Mouse (Mus musculus): ENCODE measurements around the gene Klc2. TPM values are rescaled to one million over a fixed set of nuclear protein-coding genes. Genes with fewer than 3 reads are reported as not detected.

Klc2 gene
- polyA plus RNA-seq, 1 experiment, result 0.52 TPM

GRCm38 (mm10) chr19:5108271-5108575, 10.1 kb downstream of the Klc2 start:
- TF ChIP-seq GATA1 (IDR thresholded peaks at IDR 0.05; ENCODE audit: low read length), result no peak
- TF ChIP-seq TAL1 (IDR thresholded peaks at IDR 0.05; ENCODE audit: low read length), result no peak
- no peaks in the 10 kb centered on the region for H3K27me3 ChIP-seq (ENCODE audit: control insufficient read depth)

GRCm38 (mm10) chr19:5107556-5108270, 10.6 kb downstream of the Klc2 start:
- TF ChIP-seq GATA1 (IDR thresholded peaks at IDR 0.05; ENCODE audit: low read length), result no peak
- no peak for TF ChIP-seq TAL1 (IDR thresholded peaks at IDR 0.05; ENCODE audit: low read length)
- H3K27me3 ChIP-seq (ENCODE audit: control insufficient read depth), result no peaks in the 10 kb centered on the region
- peaks cover 52% of the 10 kb centered on the region for H3K4me1 ChIP-seq (ENCODE audit: control insufficient read depth)
- peak overlapping the region; percentile 65 for H3K4me3 ChIP-seq (replicated peaks)
- no peaks in the 10 kb centered on the region for H3K9me3 ChIP-seq (ENCODE audit: control insufficient read depth, low read length)
- peaks cover 45% of the 10 kb centered on the region for H3K36me3 ChIP-seq (ENCODE audit: control insufficient read depth)

More at GRCm38 (mm10) chr19:5108271-5108575, 10.1 kb downstream of the Klc2 start:
- H3K4me3 ChIP-seq (replicated peaks), result no peak overlapping the region
- peaks cover 52% of the 10 kb centered on the region for H3K4me1 ChIP-seq (ENCODE audit: control insufficient read depth)
- H3K9me3 ChIP-seq (ENCODE audit: control insufficient read depth, low read length), result no peaks in the 10 kb centered on the region
- peaks cover 41% of the 10 kb centered on the region for H3K36me3 ChIP-seq (ENCODE audit: control insufficient read depth)

DNA sequence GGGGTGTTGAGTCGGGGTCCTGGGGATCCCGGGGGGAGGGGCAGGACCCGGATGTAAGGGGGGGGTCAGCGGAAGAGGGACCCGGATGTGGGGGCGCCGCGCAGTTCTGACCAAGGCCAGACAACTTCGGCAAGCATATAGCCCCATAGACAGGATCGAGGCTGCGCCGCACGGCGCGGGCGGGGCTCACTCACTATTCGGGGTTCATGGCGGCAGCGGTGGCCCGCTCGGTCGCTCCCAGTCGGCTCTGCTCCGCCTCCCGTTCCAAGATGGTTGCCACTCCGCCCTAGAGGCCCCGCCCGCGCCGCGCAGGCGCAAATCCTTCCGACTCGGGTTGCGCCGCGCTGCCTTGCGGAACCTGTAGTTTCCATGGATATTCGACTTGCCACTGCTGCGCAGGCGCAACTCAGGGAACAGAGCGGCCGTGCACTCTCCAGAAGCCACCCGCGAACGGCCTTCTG, 11.6 kb downstream of the Klc2 start, which contains the start of gene Rab1b:
TSS of gene Rab1b (minus strand) at position 342 of the 461 bp plus-strand sequence.
- Histone ChIP-seq H3K27me3 (ENCODE audit: control insufficient read depth) (no peaks in the 10 kb centered on the region), H3K4me3 (replicated peaks) (peak within 1 kb of the TSS; percentile 65), H3K9me3 (ENCODE audit: control insufficient read depth, low read length) (no peaks in the 10 kb centered on the region), H3K36me3 (ENCODE audit: control insufficient read depth) (peaks cover 51% of the 10 kb centered on the region), H3K4me1 (ENCODE audit: control insufficient read depth) (peaks cover 52% of the 10 kb centered on the region)
- no peak for TF ChIP-seq GATA1 (IDR thresholded peaks at IDR 0.05; ENCODE audit: low read length)
- TF ChIP-seq TAL1 (IDR thresholded peaks at IDR 0.05; ENCODE audit: low read length), result no peak

DNA sequence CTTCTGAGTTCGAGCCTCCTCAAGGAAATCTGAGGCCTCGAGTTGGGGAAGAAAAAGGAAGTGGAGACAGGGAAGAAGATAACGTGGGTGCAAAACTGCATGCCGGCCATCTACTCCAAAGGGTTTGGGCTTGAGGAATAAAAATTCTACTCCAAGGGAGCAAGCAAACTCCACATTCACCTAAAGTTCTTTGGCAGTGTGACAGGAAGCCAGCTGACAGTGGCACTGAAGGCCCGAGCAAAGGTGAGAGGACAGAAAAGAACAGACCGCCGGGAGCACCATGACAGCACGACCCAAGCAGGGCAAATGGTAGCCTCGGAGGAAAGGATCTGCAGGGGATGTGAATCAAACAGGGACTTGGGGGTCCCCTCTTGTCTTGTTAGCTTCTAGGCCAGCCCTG, 12.3 kb downstream of the Klc2 start:
- H3K9me3 ChIP-seq (ENCODE audit: control insufficient read depth, low read length), result no peaks in the 10 kb centered on the region
- no peak for TF ChIP-seq TAL1 (IDR thresholded peaks at IDR 0.05; ENCODE audit: low read length)
- no peak for TF ChIP-seq GATA1 (IDR thresholded peaks at IDR 0.05; ENCODE audit: low read length)
- H3K27me3 ChIP-seq (ENCODE audit: control insufficient read depth), result no peaks in the 10 kb centered on the region
- H3K4me3 ChIP-seq (replicated peaks), result peak overlapping the region; percentile 65
- peaks cover 52% of the 10 kb centered on the region for H3K36me3 ChIP-seq (ENCODE audit: control insufficient read depth)
- H3K4me1 ChIP-seq (ENCODE audit: control insufficient read depth), result peaks cover 52% of the 10 kb centered on the region

GRCm38 (mm10) chr19:5098363-5099143, 19.8 kb downstream of the Klc2 start, which contains the start of gene Cnih2:
Gene Cnih2 (minus strand): TSS chr19:5098521.
- Histone ChIP-seq H3K27me3 (ENCODE audit: control insufficient read depth) (peaks cover 35% of the 10 kb centered on the region), H3K9me3 (ENCODE audit: control insufficient read depth, low read length) (no peaks in the 10 kb centered on the region), H3K4me1 (ENCODE audit: control insufficient read depth) (peaks cover 40% of the 10 kb centered on the region), H3K36me3 (ENCODE audit: control insufficient read depth) (peaks cover 47% of the 10 kb centered on the region), H3K4me3 (replicated peaks) (peak within 1 kb of the TSS; percentile 47)
- TF ChIP-seq TAL1 (IDR thresholded peaks at IDR 0.05; ENCODE audit: low read length) (no peak), GATA1 (IDR thresholded peaks at IDR 0.05; ENCODE audit: low read length) (no peak)

DNA sequence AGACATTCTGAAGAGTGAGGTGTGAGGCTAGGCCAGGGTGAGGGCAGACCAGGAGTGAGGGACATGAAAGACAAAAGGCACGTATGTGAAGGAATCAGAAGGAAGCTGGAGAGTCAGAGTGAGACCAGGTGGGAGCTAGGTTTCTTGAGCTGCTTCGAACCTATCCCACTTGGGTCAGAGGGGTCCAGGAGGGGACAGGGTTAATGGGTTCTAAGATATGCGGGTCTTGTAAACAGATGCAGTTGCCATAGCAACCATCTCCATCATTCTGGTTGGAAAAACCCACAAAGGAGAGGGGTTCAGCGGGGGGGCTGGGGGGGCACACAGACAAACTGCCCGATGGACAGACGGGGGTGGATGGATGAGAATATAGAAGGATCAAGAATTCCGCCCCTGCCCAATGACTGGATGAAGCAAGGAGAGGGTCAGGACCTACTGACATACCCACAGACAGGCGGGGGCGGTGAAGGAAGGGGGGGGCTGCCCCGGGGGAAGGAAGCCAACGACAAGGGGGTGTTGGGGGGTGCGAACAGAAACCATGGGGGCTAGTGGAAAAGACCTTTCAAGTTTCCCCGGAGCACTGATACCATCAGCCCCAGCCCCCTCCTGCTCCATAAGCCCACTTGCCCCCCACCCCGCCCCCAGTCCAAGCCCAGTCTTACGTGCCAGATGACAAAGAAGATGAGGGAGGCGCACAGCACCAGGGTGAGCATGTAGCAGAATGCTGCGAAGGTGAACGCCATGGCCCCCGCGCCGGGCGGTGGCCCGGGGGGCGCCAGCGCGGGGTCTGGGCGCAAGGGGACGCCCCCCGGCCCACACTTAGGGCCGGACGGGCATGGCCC, 20.6 kb downstream of the Klc2 start:
- H3K27me3 ChIP-seq (ENCODE audit: control insufficient read depth), result peaks cover 35% of the 10 kb centered on the region
- H3K36me3 ChIP-seq (ENCODE audit: control insufficient read depth), result peaks cover 46% of the 10 kb centered on the region
- H3K4me1 ChIP-seq (ENCODE audit: control insufficient read depth), result peaks cover 41% of the 10 kb centered on the region
- H3K4me3 ChIP-seq (replicated peaks), result peak overlapping the region; percentile 47
- no peaks in the 10 kb centered on the region for H3K9me3 ChIP-seq (ENCODE audit: control insufficient read depth, low read length)
- TF ChIP-seq TAL1 (IDR thresholded peaks at IDR 0.05; ENCODE audit: low read length) (no peak), GATA1 (IDR thresholded peaks at IDR 0.05; ENCODE audit: low read length) (no peak)

GRCm38 (mm10) chr19:5095887-5096474, 22.4 kb downstream of the Klc2 start:
- no peak overlapping the region for H3K4me3 ChIP-seq (replicated peaks)
- peaks cover 41% of the 10 kb centered on the region for H3K4me1 ChIP-seq (ENCODE audit: control insufficient read depth)
- H3K36me3 ChIP-seq (ENCODE audit: control insufficient read depth), result peaks cover 46% of the 10 kb centered on the region
- no peak for TF ChIP-seq GATA1 (IDR thresholded peaks at IDR 0.05; ENCODE audit: low read length)
- TF ChIP-seq TAL1 (IDR thresholded peaks at IDR 0.05; ENCODE audit: low read length), result no peak
- no peaks in the 10 kb centered on the region for H3K9me3 ChIP-seq (ENCODE audit: control insufficient read depth, low read length)
- peaks cover 35% of the 10 kb centered on the region for H3K27me3 ChIP-seq (ENCODE audit: control insufficient read depth)

DNA sequence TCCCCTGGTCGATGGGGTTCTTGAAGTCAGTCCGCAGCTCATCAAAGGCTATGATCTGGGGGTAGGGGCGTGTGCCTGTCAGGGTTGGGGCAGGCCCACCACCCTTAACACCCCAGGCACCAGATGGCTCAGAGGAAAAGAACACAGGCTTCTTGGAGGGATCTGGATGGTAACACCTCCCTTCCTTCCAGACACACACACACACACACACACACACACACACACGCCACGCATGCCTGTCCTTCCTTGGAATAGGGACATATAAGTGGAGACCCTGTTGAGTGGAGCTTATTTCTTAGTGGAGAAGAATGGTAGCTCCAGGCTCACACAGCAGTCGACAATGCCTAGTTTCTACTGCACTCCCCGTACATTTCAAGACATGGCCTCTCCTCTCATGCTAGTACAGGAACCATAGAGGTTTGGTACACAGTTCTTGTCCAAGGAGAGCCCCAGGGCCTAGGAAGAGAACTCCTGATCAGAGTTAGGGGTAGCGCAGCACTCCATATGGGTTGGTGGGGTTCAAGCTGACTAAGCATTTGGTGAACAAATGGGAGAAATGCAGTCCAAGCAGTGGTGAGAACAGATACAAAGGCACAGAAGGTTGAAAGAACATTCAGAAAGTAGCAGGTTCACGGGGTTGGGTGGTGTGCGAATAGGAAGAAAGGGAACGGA, 23.5 kb downstream of the Klc2 start:
- Histone ChIP-seq H3K9me3 (ENCODE audit: control insufficient read depth, low read length) (no peaks in the 10 kb centered on the region), H3K4me3 (replicated peaks) (no peak overlapping the region), H3K36me3 (ENCODE audit: control insufficient read depth) (peaks cover 43% of the 10 kb centered on the region), H3K27me3 (ENCODE audit: control insufficient read depth) (peaks cover 35% of the 10 kb centered on the region), H3K4me1 (ENCODE audit: control insufficient read depth) (peaks cover 41% of the 10 kb centered on the region)
- TF ChIP-seq TAL1 (IDR thresholded peaks at IDR 0.05; ENCODE audit: low read length) (no peak), GATA1 (IDR thresholded peaks at IDR 0.05; ENCODE audit: low read length) (no peak)
